Mouse (Mus musculus): ENCODE results near the gene Itgb4.

DNA sequence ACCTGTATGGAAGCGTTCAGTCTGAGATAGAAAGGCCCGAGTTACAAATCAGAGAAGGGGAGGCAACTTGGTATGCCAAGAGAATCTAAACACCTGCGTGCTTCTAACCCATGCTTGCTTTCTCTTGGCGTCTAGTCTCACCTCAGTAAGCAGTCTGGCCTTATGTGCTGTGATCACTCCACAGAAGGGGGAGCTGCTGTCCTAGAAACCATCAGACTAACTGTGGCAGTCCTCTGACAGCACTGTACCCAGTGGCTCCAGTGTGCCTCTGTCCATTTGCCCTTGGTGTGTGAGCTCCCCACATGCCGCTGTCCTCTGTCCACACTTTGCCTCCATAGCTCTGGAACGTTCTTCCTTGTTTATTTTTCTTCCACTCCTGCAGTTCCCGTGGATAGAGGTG lies 32.5 kb upstream of the Itgb4 start:
- TF ChIP-seq MYOD1 (IDR thresholded peaks at IDR 0.05; ENCODE audit: control insufficient read depth in 1 of 3, insufficient read length in 2 of 3, low read depth in 2 of 3) (no peak), POLR2A (IDR thresholded peaks at IDR 0.05; ENCODE audit: insufficient read length, low read depth) (no peak), USF1 (IDR thresholded peaks at IDR 0.05; ENCODE audit: low read depth) (no peak), REST (IDR thresholded peaks at IDR 0.05; ENCODE audit: insufficient read depth, insufficient read length) (no peak), SRF (IDR thresholded peaks at IDR 0.05; ENCODE audit: control insufficient read depth, insufficient read length, low read depth) (no peak)

All from myocyte (in vitro differentiated cells).